Mouse (Mus musculus) heart, embryonic 12.5 days (tissue): ENCODE measurements around the gene 2010111I01Rik. TPM values are rescaled to one million over a fixed set of nuclear protein-coding genes. Genes with fewer than 3 reads are reported as not detected.

ENCODE experiments used
- ATAC-seq: fragments of 200-750 bp; cut with Nextera tagmentation; 2 replicates; pipeline ENCODE4 v1.8.0; 2017; ENCODE audit warnings: moderate TSS enrichment, moderate library complexity; ENCODE audit not compliant: insufficient number of reproducible peaks, low FRiP score
- H3K27ac ChIP-seq: fragments of 300-500 bp; sonication (generic); 2 replicates; pipeline ENCODE4 v1.5.1; 2016; ENCODE audit warnings: mild to moderate bottlenecking, moderate library complexity; ENCODE audit not compliant: poor library complexity, severe bottlenecking
- H3K27me3 ChIP-seq: fragments of 300-500 bp; sonication (generic); replicated peaks from 2 replicates; pipeline ENCODE4 v1.6.1; 2016; ENCODE audit warnings: mild to moderate bottlenecking, moderate library complexity
- H3K36me3 ChIP-seq: fragments of 300-500 bp; sonication (generic); 2 replicates; pipeline ENCODE4 v1.6.1; 2016; ENCODE audit warnings: mild to moderate bottlenecking, moderate library complexity
- H3K4me1 ChIP-seq: fragments of 300-500 bp; sonication (generic); replicated peaks from 2 replicates; pipeline ENCODE4 v1.6.1; 2016; ENCODE audit warnings: mild to moderate bottlenecking
- H3K4me2 ChIP-seq: fragments of 300-500 bp; sonication (generic); 2 replicates; pipeline ENCODE4 v1.6.1; 2016; ENCODE audit warnings: mild to moderate bottlenecking, moderate library complexity
- H3K4me3 ChIP-seq: fragments of 300-500 bp; sonication (generic); 2 replicates; pipeline ENCODE4 v1.5.1; 2016; ENCODE audit warnings: mild to moderate bottlenecking
- H3K9ac ChIP-seq: fragments of 300-500 bp; sonication (generic); 2 replicates; pipeline ENCODE4 v1.6.1; 2016; ENCODE audit warnings: mild to moderate bottlenecking, moderate library complexity
- H3K9me3 ChIP-seq: fragments of 300-500 bp; sonication (generic); replicated peaks from 2 replicates; pipeline ENCODE4 v1.6.1; 2016; ENCODE audit warnings: mild to moderate bottlenecking, moderate library complexity
- whole genome bisulfite sequencing: fragments of 180-500 bp; shearing (Covaris S2); methylation state at CpG from one replicate; pipeline ENCODE4 v1.1.7; 2016; 5-methylcytosine and 5-hydroxymethylcytosine counted together
- polyA plus RNA-seq: library from polyadenylated mRNA; unstranded; fragments of >200 nt; fragmentation: Nextera tagmentation; extraction: Ambion mirVana; gene quantifications from 2 replicates; pipeline ENCODE4 v1.2.1, GENCODE M21; 2016

Gene 2010111I01Rik
- polyA plus RNA-seq, 1 experiment from 2014 or later: 53.5 TPM

DNA sequence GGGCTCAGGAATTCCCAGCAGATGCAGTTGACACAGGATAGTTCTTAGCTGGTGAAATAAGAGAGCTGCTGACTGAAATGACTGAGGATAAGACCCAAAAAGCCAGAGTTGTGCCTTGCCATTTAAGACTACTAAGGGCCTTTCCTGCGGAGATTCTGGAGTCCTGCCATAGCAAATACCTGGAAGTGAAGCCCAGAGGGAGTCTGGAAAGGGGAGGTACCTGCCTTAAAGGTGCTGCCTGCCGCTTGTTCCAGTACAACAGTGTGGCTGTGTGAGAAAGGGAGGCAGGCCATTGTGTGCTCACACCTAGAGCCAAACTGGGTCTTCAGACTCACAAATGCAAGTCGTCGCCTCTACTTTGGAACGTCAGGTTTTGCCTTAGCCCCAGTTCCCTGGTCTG is 305.5 kb downstream of the 2010111I01Rik start:
- Histone ChIP-seq H3K9ac (no peak overlapping the region), H3K27ac (no peak overlapping the region), H3K9me3 (no peaks in the 10 kb centered on the region), H3K4me2 (no peak overlapping the region), H3K4me1 (peaks cover 50% of the 10 kb centered on the region), H3K27me3 (no peaks in the 10 kb centered on the region), H3K4me3 (no peak overlapping the region), H3K36me3 (0 out of 2 replicates have a peak, but pooled peaks cover 5% of the 10 kb centered on the region)
- no peak for ATAC-seq
- 54% methylated on average over 5 of the region's 5 CpGs for WGBS

DNA sequence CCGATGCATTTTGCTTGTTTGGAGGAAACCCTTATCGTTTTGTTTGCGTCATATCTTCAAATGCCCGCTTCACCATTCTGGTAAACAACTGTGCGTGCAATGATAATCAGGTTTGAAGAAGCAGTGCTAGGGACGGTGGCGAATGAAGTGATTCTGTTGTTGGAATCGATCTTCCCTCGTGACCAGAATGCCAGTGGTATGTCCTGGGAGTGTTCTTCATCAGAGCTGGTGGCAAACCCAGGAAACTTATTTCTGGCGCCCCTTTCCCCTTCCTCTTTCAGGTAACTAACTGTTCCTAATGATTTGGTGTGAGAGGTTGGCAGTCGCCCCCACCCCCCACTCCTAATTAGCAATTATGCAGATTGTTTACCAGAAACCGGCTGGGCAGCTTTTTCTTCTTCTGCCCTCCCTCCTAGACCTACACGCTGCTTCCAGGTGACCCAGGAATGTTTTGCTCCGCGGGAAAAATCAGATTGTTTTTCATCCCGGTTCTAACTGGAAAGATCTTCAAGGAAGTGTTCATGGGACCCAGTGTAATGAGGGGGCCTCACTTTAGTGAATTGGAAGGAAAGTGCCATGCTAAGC is 307.4 kb downstream of the 2010111I01Rik start:
- 0 out of 2 replicates have a peak, but pooled peaks cover 5% of the 10 kb centered on the region for H3K36me3 ChIP-seq
- WGBS: 10% methylated on average over 16 of the region's 16 CpGs
- peak overlapping the region; percentile 78 for H3K4me2 ChIP-seq
- H3K9me3 ChIP-seq: no peaks in the 10 kb centered on the region
- peak overlapping the region; percentile 65 for H3K9ac ChIP-seq
- ATAC-seq: no peak
- peak overlapping the region; percentile 49 for H3K4me3 ChIP-seq
- peak overlapping the region; percentile 60 for H3K27ac ChIP-seq
- no peaks in the 10 kb centered on the region for H3K27me3 ChIP-seq
- peaks cover 48% of the 10 kb centered on the region for H3K4me1 ChIP-seq

DNA sequence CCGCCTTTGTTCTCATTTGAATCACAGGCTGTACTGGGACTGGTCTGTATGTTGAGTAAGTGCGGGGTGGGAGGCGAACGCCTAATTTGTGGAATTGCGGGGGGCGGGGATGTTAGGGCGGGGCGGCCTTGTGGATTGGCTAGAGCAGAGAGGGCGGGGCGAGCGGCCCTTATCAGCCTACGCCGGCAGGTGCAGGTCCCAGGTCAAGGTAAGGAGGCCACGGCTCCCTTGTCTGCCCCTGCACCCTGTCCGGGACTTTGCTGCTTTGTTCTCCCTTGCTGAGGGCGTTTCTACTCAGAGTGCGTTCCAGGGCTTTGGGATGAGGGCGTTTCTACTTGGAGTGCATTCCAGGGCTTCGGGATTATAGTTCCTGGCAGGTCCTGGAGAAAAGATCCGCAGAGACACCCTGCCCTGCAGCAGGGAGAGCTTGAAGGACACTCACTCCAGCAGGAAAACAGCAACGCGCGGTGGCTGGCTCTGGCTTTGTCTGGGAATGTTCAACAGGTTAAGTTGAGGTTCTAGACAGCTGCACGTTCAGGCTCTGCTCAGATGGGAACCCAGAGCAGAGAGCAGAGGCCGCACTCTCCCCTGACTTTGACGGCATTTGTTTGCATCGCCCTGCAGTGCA is 308.0 kb downstream of the 2010111I01Rik start:
- 1% methylated on average over 27 of the region's 27 CpGs for WGBS
- peak; percentile 82 for ATAC-seq

DNA sequence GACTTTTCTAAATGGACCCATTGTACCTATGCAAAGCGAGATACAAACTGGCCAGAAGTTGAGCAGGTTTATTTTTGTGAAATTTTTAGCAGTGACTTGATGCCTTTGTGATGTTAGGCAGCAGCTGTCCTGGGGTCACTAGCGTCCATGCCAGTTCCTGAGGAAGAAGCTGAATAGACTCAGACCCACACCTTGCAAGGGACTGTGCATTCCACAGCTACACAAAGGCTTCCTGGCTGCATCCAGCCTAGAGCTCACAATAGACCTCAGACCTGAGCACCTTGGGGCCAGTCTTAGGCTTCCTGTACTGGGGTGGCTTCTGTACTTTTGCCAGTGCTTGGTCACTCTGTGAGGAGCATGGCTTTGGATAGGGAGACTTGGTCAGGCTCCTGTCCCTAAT is 309.2 kb downstream of the 2010111I01Rik start:
- H3K36me3 ChIP-seq: no peaks in the 10 kb centered on the region
- H3K4me3 ChIP-seq: 0 out of 2 replicates have a peak overlapping the region, but pooled peaks have one; percentile 4
- H3K9ac ChIP-seq: no peak overlapping the region
- WGBS: 56% methylated on average over 2 of the region's 2 CpGs
- no peaks in the 10 kb centered on the region for H3K9me3 ChIP-seq
- no peak overlapping the region for H3K27ac ChIP-seq
- H3K27me3 ChIP-seq: no peaks in the 10 kb centered on the region
- H3K4me2 ChIP-seq: peak overlapping the region; percentile 36
- ATAC-seq: no peak
- H3K4me1 ChIP-seq: peaks cover 59% of the 10 kb centered on the region

More for the DNA sequence above, 308.0 kb downstream of the 2010111I01Rik start:
- 0 out of 2 replicates have a peak, but pooled peaks cover 1% of the 10 kb centered on the region for H3K36me3 ChIP-seq
- peak overlapping the region; percentile 60 for H3K27ac ChIP-seq
- peak overlapping the region; percentile 49 for H3K4me3 ChIP-seq
- H3K9me3 ChIP-seq: no peaks in the 10 kb centered on the region
- H3K4me1 ChIP-seq: peaks cover 54% of the 10 kb centered on the region
- H3K9ac ChIP-seq: peak overlapping the region; percentile 65
- no peaks in the 10 kb centered on the region for H3K27me3 ChIP-seq
- peak overlapping the region; percentile 78 for H3K4me2 ChIP-seq

DNA sequence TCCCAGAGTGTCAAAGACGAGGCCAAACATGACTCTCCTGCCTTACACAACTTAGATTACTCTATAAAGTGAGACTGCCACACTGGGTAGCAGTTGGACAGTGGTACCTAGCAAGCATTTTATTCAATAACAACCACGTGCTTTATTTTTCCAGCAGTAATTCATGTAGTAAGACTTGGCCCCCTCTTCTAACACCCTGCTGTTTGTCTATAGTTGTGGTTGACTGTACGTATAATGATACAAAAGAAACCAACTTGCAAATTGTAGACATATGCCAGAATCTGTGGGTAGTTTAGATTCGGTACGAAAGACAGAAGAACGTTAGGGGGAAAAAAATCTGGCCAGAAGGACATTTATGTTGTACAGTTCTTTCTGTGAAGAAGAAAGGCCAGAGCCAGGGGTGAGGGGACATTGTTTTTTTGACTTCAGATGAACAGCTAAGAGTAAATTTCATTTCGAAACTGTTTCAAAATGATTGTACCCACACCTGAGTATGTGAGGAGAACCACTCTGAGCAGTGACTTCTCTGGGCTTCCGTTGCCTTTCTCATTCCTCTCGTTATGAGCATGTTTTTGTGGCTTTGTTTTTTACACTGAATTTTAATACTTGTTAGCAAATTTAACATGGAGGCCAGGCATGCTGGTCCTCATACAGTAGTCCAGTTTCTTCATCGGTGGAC is 309.9 kb downstream of the 2010111I01Rik start:
- H3K4me3 ChIP-seq: no peak overlapping the region
- no peak overlapping the region for H3K4me2 ChIP-seq
- peaks cover 62% of the 10 kb centered on the region for H3K4me1 ChIP-seq
- no peak overlapping the region for H3K27ac ChIP-seq
- H3K9ac ChIP-seq: no peak overlapping the region
- H3K27me3 ChIP-seq: no peaks in the 10 kb centered on the region
- 84% methylated on average over 10 of the region's 10 CpGs for WGBS
- H3K9me3 ChIP-seq: no peaks in the 10 kb centered on the region
- no peaks in the 10 kb centered on the region for H3K36me3 ChIP-seq
- ATAC-seq: no peak

DNA sequence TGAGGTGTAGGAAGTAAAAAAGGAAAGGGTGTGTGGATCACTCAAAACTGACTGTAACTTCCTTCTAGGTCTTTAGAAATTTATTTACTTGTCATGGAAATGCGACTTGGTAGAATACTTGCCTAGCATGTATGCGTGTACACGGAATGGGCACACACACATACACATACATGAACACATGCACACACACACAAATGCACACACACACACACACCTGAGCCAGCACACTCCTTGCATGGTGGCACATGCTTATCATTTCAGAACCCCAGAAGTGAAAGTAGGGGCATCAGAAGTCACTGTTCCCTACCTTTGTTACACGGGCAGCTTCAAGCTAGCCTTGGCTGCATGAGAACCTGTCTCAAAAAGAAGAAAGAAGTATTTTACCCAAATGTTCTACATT is 311.7 kb downstream of the 2010111I01Rik start:
- no peaks in the 10 kb centered on the region for H3K27me3 ChIP-seq
- no peak overlapping the region for H3K9ac ChIP-seq
- ATAC-seq: no peak
- no peak overlapping the region for H3K4me3 ChIP-seq
- no peak overlapping the region for H3K4me2 ChIP-seq
- H3K4me1 ChIP-seq: peaks cover 69% of the 10 kb centered on the region
- no peaks in the 10 kb centered on the region for H3K36me3 ChIP-seq
- no peaks in the 10 kb centered on the region for H3K9me3 ChIP-seq
- 90% methylated on average over 4 of the region's 4 CpGs for WGBS
- no peak overlapping the region for H3K27ac ChIP-seq

DNA sequence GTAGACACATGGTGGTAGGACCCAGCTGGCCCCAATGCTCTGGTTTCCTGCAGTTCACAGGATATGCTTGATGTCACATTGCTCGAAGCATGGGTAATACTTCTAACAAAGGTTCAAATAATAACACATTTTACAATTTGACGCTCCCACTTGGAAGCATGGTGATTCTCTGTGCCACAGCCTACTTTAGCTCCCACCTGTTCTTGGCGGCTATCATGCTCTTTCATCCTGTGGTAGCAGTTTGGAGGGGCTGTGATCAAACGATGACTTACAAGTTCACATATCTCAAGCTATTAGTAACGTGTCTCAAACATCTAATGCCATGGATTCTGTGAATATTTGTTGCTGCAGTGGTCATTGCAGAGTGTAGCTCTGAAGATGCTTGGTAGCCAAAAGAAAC is 312.6 kb downstream of the 2010111I01Rik start:
- Histone ChIP-seq H3K9me3 (no peaks in the 10 kb centered on the region), H3K36me3 (peaks cover 8% of the 10 kb centered on the region; the same call in 1 of the 2 replicates), H3K4me3 (no peak overlapping the region), H3K27me3 (no peaks in the 10 kb centered on the region), H3K27ac (no peak overlapping the region), H3K9ac (no peak overlapping the region), H3K4me2 (no peak overlapping the region), H3K4me1 (peaks cover 71% of the 10 kb centered on the region)
- WGBS: 49% methylated on average over 5 of the region's 5 CpGs
- no peak for ATAC-seq

DNA sequence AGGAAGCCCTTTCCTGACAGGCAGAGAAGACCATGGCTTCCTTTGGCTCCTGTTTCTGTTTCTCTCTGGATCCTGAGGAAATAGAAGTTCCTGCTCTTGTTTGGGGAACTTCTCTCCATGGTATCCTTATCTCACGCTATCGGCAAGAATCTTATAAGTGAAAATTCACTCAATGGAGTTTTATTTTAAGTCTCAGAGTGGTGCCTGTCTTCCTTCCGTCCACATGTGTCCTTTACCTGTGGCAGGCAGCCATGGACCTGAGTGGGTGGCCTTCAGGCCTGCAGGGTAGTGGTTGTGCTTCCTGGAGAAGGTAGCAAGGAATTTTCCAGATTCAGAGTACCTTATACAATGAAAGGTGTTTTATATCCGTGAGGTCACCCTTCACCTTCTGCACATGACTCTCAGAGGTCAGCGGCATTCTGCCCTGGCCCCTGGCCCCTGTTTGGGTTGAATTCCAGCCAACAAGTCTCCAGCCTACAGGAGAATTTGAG is 313.5 kb downstream of the 2010111I01Rik start:
- H3K36me3 ChIP-seq: peaks cover 15% of the 10 kb centered on the region
- no peak for ATAC-seq
- H3K4me3 ChIP-seq: no peak overlapping the region
- no peaks in the 10 kb centered on the region for H3K9me3 ChIP-seq
- 33% methylated on average over 5 of the region's 5 CpGs for WGBS
- H3K4me2 ChIP-seq: peak overlapping the region; percentile 27
- peak overlapping the region; percentile 53 for H3K9ac ChIP-seq
- H3K27me3 ChIP-seq: no peaks in the 10 kb centered on the region
- peaks cover 68% of the 10 kb centered on the region for H3K4me1 ChIP-seq
- H3K27ac ChIP-seq: peak overlapping the region; percentile 81

DNA sequence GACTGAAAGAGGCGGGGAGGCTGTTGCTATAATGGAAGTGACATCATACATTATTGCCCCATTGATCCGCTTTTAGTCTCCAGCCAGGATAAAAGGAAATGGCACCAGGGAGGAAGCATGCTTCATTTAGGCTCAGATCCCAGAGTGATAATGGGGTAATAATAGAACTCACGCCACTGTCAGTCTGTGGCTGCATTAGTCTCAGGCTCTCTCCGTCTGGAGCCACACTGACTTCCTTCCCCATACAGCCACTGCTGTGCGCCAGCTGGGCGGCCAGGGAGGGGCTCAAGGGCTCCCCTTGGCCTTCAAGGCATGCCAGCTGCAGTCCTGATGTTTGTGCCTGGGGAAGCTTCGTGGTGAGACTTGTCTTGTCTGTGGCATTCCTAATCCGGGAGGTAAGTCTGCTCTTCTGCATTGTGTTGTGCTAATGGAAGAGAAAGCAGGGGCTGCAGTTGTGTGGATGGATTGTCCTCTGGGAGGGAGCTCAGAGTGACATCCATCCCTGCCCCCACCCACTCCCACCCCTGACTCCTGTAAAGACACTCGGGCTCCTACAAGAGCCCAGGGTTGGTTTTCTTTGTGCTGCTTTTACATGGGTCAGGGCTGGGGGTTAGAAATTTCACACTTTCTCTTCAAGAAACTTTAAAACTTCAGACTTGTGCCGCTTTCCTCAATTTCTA is 314.2 kb downstream of the 2010111I01Rik start:
- Histone ChIP-seq H3K4me3 (no peak overlapping the region), H3K4me1 (peaks cover 68% of the 10 kb centered on the region), H3K4me2 (peak overlapping the region; percentile 27), H3K27ac (peak overlapping the region; percentile 81), H3K9ac (peak overlapping the region; percentile 38), H3K36me3 (peaks cover 22% of the 10 kb centered on the region), H3K27me3 (no peaks in the 10 kb centered on the region), H3K9me3 (no peaks in the 10 kb centered on the region)
- 13% methylated on average over 10 of the region's 10 CpGs for WGBS
- ATAC-seq: no peak

DNA sequence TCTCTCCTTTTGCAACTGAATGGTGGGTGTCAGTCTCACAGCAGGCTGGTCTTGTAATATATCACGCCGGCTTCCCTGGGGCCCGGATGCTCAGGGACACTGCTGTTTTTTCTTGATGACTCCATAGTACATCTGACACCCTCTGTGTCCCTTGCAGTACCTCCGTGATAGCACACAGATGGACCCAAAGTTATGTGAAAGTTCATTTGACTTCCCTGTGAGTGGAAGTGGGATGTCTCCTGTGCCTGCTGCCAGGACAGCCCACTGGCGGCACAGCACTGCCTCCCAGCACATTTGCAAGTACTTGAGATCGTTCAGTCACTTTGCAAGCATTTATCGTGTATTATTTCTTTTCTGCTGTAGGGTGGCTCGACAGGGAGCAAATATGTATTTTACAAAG is 315.1 kb downstream of the 2010111I01Rik start:
- Histone ChIP-seq H3K36me3 (peaks cover 26% of the 10 kb centered on the region), H3K9ac (peak overlapping the region; percentile 32; the same call in 1 of the 2 replicates), H3K4me1 (peaks cover 65% of the 10 kb centered on the region), H3K9me3 (no peaks in the 10 kb centered on the region), H3K4me2 (peak overlapping the region; percentile 27), H3K27ac (no peak overlapping the region; the same call in 1 of the 2 replicates), H3K4me3 (no peak overlapping the region), H3K27me3 (no peaks in the 10 kb centered on the region)
- 42% methylated on average over 8 of the region's 8 CpGs for WGBS
- ATAC-seq: no peak
